Mouse (Mus musculus): ENCODE data around the gene Ankrd63. TPM values are rescaled to one million over a fixed set of nuclear protein-coding genes. Genes with fewer than 3 reads are reported as not detected.

The Ankrd63 gene
- polyA plus RNA-seq, 1 experiment from 2014 or later: 0.19 TPM

DNA sequence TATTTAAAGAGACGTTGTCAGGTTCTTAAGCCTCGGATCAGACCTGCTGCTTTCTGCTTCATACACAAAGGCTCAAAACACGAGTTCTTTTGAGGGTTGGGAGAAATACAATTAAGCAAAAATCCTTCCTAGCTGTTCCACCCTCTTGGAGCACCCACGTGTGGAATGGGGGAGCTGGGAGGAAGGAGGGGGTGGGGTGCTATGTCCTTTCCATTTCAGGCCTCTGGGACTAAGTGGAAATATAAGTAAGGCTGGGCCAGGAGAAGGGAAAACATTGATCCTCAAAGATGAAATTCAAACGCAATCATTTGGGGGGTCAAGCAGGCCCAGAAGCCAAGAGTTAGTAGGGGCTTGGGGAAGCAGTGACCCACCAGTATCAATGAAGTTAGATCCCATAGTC is 2.6 kb downstream of the Ankrd63 start:
- H3K4me2 ChIP-seq (ENCODE audit: low read length): no peak overlapping the region
- 16% methylated on average over 5 of the region's 5 CpGs for WGBS
- H3K4me3 ChIP-seq (ENCODE audit: low read depth, low read length): no peak overlapping the region

DNA sequence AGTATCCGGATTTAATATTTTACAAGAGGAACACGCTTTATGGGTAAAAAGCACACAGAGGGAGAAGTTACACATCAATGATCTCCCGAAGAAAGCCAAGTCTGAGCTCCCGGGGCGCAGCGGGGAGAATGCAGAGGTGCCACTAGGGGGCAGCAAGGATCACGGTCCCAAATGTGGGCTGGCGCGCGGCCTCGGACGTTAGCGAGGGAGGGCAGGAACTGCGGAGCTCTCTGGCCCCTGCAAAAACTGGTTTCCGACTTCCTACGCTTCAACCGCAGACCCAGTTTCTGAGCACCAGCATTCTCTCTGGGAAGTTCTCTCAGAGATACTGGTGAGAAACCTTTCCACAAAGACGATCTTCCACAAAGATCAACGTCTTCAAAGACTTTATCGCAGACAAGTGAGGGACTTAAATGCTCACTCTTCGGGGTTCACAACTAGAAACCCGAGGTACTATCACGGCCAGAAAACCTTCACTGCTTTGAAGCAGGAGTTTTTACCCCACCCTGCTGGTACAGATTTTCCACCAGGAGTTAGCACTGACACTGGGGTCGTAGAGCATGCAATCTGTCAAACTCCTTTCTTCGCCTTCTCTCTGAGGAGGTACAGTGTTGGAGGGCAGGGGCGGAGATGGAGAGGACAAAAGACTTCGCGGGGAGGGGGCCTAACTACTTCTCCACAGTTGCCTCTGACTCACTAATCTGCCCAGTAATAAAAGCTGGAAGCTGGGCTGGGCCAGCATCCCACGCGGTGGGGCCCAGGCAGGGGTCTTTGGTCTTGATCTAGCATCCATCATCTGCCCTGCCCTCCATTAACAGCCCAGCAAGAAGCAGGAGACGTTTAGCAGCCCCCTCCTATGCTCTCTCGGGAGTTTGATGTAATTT is 3.3 kb downstream of the Ankrd63 start:
- 3% methylated on average over 32 of the region's 32 CpGs for WGBS
- no peaks in the 10 kb centered on the region for H3K9me3 ChIP-seq (ENCODE audit: control insufficient read depth, low read length)
- H3K27me3 ChIP-seq (replicated peaks; ENCODE audit: control insufficient read depth, insufficient read depth, low read length): peaks cover 59% of the 10 kb centered on the region
- H3K36me3 ChIP-seq (ENCODE audit: control insufficient read depth, insufficient read depth, low read length): no peaks in the 10 kb centered on the region
- no peak overlapping the region for H3K27ac ChIP-seq (ENCODE audit: low read depth)
- DNase-seq (ENCODE audit: low spot score) (peak; percentile 95), ATAC-seq (replicated peaks; ENCODE audit: low FRiP score, low TSS enrichment, low read depth) (peak; percentile 37; the same call in 1 of the 2 replicates)
- H3K4me1 ChIP-seq (replicated peaks; ENCODE audit: control insufficient read depth, insufficient read depth, low read length): peaks cover 27% of the 10 kb centered on the region
- peak overlapping the region; percentile 27; the same call in 1 of the 2 replicates for H3K4me3 ChIP-seq (ENCODE audit: low read depth, low read length)
- peak overlapping the region; percentile 52 for H3K4me2 ChIP-seq (ENCODE audit: low read length)
- H3K9ac ChIP-seq (ENCODE audit: low read length): no peak overlapping the region

More for the DNA sequence above, 2.6 kb downstream of the Ankrd63 start:
- H3K27me3 ChIP-seq (replicated peaks; ENCODE audit: control insufficient read depth, insufficient read depth, low read length): peaks cover 62% of the 10 kb centered on the region
- H3K9ac ChIP-seq (ENCODE audit: low read length): no peak overlapping the region
- no peak overlapping the region for H3K27ac ChIP-seq (ENCODE audit: low read depth)
- H3K4me1 ChIP-seq (replicated peaks; ENCODE audit: control insufficient read depth, insufficient read depth, low read length): peaks cover 27% of the 10 kb centered on the region
- DNase-seq (ENCODE audit: low spot score) (no peak), ATAC-seq (replicated peaks; ENCODE audit: low FRiP score, low TSS enrichment, low read depth) (no peak)
- H3K36me3 ChIP-seq (ENCODE audit: control insufficient read depth, insufficient read depth, low read length): no peaks in the 10 kb centered on the region
- no peaks in the 10 kb centered on the region for H3K9me3 ChIP-seq (ENCODE audit: control insufficient read depth, low read length)

DNA sequence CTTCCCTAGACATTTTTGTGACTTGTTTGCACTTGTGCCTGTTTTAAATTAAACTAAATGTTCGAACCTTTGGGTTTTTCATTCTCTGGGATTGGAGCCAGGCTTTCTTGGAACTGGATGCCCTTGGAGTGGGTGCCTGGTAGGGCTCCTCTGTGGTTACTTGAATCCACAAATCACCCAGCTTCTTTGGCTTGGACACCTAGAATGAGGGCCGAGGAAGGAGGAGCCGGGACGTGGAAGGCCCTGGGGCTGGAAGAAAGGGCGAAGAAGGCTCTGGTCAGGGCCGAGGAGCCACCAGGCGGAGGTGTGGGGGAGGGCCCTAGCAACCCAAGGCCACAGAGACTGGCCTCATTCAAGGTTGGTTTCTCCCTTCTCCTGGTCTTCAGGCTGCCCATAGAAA is 5.8 kb downstream of the Ankrd63 start:
- Histone ChIP-seq H3K27ac (ENCODE audit: low read depth) (no peak overlapping the region), H3K4me3 (ENCODE audit: low read depth, low read length) (no peak overlapping the region), H3K27me3 (replicated peaks; ENCODE audit: control insufficient read depth, insufficient read depth, low read length) (peaks cover 34% of the 10 kb centered on the region), H3K9me3 (ENCODE audit: control insufficient read depth, low read length) (no peaks in the 10 kb centered on the region), H3K9ac (ENCODE audit: low read length) (no peak overlapping the region), H3K4me1 (replicated peaks; ENCODE audit: control insufficient read depth, insufficient read depth, low read length) (peaks cover 13% of the 10 kb centered on the region), H3K4me2 (ENCODE audit: low read length) (no peak overlapping the region), H3K36me3 (ENCODE audit: control insufficient read depth, insufficient read depth, low read length) (no peaks in the 10 kb centered on the region)
- DNase-seq (ENCODE audit: low spot score) (no peak), ATAC-seq (replicated peaks; ENCODE audit: low FRiP score, low TSS enrichment, low read depth) (no peak)
- WGBS: 34% methylated on average over 7 of the region's 7 CpGs

DNA sequence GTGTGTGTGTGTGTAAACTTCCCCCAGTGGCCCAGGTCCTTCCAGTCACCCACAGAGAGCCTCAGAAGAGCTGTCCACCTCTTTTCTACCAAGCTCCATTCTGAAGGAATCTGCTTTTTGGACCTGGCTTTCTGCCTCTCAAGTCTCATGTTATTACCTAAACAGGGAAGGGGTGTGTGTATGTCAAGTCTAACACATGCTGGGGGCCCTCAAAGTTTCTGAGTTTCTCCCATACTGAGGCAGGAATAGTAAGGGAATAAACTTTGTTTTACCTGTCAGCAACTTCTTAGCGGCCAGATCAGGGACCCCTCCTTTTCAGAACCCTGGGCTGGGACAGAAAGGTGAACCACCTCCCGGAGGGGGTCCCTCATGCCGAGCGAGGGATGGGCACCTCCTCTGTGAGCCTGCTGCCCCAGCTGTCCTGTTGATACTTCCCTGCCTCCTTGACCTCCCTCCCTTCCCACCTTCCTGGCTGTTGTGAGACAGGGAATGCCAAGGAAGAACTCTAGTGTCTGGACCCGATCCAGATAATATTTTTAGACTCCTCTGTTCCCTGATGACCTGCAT is 6.4 kb downstream of the Ankrd63 start:
- Histone ChIP-seq H3K36me3 (ENCODE audit: control insufficient read depth, insufficient read depth, low read length) (no peaks in the 10 kb centered on the region), H3K9ac (ENCODE audit: low read length) (no peak overlapping the region), H3K27ac (ENCODE audit: low read depth) (no peak overlapping the region), H3K27me3 (replicated peaks; ENCODE audit: control insufficient read depth, insufficient read depth, low read length) (peaks cover 29% of the 10 kb centered on the region), H3K4me1 (replicated peaks; ENCODE audit: control insufficient read depth, insufficient read depth, low read length) (peaks cover 13% of the 10 kb centered on the region), H3K4me2 (ENCODE audit: low read length) (no peak overlapping the region), H3K9me3 (ENCODE audit: control insufficient read depth, low read length) (no peaks in the 10 kb centered on the region), H3K4me3 (ENCODE audit: low read depth, low read length) (no peak overlapping the region)
- DNase-seq (ENCODE audit: low spot score) (no peak), ATAC-seq (replicated peaks; ENCODE audit: low FRiP score, low TSS enrichment, low read depth) (no peak)
- WGBS: 42% methylated on average over 5 of the region's 5 CpGs

DNA sequence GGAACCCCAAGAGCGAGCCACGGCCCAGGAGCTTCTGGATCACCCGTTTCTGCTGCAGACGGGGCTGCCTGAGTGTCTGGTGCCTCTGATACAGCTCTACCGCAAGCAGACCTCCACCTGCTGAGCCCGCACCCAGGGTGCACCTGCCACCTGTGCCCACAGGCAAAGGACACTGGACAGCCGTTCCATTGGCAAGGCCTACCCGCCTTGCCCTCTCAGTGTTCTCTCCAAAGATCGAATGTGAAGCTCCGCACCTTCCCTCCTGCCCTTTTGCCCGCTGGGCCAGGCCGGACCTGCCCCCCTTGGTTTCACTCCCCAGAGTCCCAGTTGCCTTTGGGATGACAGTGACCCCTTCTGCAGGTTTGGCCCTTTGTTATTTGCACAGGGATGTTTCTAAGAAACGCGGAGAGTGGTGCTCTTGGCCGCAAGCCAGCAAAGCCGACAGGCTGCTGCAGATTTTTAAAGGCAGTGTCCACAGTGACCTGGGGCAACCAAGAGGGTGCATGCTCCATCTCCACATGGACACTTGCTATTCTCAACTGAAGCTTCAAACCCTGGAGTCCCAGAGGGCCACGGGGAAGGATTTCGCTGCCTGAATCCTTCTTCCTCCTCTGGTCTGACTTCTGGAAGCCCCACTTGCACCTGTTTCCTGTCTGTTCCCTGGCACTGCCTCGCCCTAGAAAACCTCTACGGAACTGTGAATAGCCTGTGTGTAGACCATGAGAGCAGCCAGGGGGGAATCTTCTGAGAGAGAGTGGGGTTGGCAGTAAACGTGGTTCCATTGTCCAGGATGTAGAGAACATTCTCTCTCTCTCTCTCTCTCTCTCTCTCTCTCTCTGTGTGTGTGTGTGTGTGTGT is 7.1 kb downstream of the Ankrd63 start:
- H3K4me3 ChIP-seq (ENCODE audit: low read depth, low read length): no peak overlapping the region
- no peak for ATAC-seq (replicated peaks; ENCODE audit: low FRiP score, low TSS enrichment, low read depth)
- DNase-seq (ENCODE audit: low spot score): no peak
- no peaks in the 10 kb centered on the region for H3K36me3 ChIP-seq (ENCODE audit: control insufficient read depth, insufficient read depth, low read length)
- no peaks in the 10 kb centered on the region for H3K9me3 ChIP-seq (ENCODE audit: control insufficient read depth, low read length)
- peaks cover 21% of the 10 kb centered on the region for H3K27me3 ChIP-seq (replicated peaks; ENCODE audit: control insufficient read depth, insufficient read depth, low read length)
- H3K4me1 ChIP-seq (replicated peaks; ENCODE audit: control insufficient read depth, insufficient read depth, low read length): peaks cover 13% of the 10 kb centered on the region
- 43% methylated on average over 21 of the region's 21 CpGs for WGBS
- no peak overlapping the region for H3K9ac ChIP-seq (ENCODE audit: low read length)
- no peak overlapping the region for H3K27ac ChIP-seq (ENCODE audit: low read depth)
- H3K4me2 ChIP-seq (ENCODE audit: low read length): no peak overlapping the region

DNA sequence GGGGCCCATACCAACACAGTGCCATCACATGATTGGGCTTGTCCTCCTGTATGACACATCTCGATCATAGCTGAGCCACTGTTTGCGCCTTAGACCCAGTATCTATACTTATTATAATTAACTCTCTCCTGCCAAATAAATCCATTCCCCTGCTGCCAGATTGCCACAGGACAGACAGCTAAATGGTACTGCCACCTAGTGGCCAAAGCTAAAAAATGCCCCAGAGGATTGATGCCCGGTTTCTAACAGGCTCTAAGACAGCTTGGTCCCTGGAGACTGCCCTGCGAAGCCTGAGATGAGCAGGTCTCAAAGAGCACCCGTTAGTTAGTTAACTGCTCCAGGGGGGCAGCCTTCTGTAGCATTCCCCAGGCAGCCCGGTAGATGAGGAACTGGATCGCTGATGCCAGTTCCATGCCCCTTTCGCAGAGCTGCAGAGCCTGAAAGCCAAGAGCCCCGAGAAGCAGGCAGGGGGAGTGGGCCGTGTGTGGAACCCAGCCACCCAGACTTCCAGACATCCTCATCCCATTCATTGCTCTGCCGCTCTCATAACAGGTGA is 8.0 kb downstream of the Ankrd63 start:
- no peaks in the 10 kb centered on the region for H3K36me3 ChIP-seq (ENCODE audit: control insufficient read depth, insufficient read depth, low read length)
- ATAC-seq (replicated peaks; ENCODE audit: low FRiP score, low TSS enrichment, low read depth) (no peak), DNase-seq (ENCODE audit: low spot score) (no peak)
- H3K4me3 ChIP-seq (ENCODE audit: low read depth, low read length): no peak overlapping the region
- no peak overlapping the region for H3K9ac ChIP-seq (ENCODE audit: low read length)
- WGBS: 30% methylated on average over 11 of the region's 11 CpGs
- H3K4me2 ChIP-seq (ENCODE audit: low read length): no peak overlapping the region
- H3K4me1 ChIP-seq (replicated peaks; ENCODE audit: control insufficient read depth, insufficient read depth, low read length): peaks cover 11% of the 10 kb centered on the region
- H3K27ac ChIP-seq (ENCODE audit: low read depth): no peak overlapping the region
- no peaks in the 10 kb centered on the region for H3K9me3 ChIP-seq (ENCODE audit: control insufficient read depth, low read length)
- peaks cover 12% of the 10 kb centered on the region for H3K27me3 ChIP-seq (replicated peaks; ENCODE audit: control insufficient read depth, insufficient read depth, low read length)

DNA sequence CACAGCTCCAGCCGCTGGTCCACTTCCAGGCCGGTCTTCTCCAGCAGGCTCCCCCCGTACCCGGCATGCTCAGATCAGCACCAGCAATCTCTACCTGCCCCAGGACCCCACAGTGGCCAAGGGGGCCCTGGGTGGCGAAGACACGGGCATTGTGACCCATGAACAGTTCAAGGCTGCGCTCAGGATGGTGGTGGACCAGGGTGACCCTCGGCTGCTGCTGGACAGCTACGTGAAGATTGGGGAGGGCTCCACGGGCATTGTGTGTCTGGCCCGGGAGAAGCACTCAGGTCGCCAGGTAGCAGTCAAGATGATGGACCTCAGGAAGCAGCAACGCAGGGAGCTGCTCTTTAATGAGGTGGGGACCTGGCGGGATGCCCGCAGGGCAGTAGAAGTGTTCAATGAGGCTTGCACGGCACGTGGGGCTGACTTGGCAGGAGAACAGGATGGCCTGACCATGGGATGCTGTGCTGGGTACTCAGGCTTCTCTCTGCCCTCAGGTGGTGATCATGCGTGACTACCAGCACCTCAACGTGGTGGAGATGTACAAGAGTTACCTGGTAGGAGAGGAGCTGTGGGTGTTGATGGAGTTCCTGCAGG is 10.3 kb downstream of the Ankrd63 start:
- H3K9me3 ChIP-seq (ENCODE audit: control insufficient read depth, low read length): no peaks in the 10 kb centered on the region
- H3K36me3 ChIP-seq (ENCODE audit: control insufficient read depth, insufficient read depth, low read length): no peaks in the 10 kb centered on the region
- no peak overlapping the region for H3K4me3 ChIP-seq (ENCODE audit: low read depth, low read length)
- peaks cover 7% of the 10 kb centered on the region; the same call in 1 of the 2 replicates for H3K4me1 ChIP-seq (replicated peaks; ENCODE audit: control insufficient read depth, insufficient read depth, low read length)
- H3K27me3 ChIP-seq (replicated peaks; ENCODE audit: control insufficient read depth, insufficient read depth, low read length): peaks cover 7% of the 10 kb centered on the region
- no peak for ATAC-seq (replicated peaks; ENCODE audit: low FRiP score, low TSS enrichment, low read depth)
- H3K9ac ChIP-seq (ENCODE audit: low read length): no peak overlapping the region
- H3K27ac ChIP-seq (ENCODE audit: low read depth): no peak overlapping the region
- DNase-seq (ENCODE audit: low spot score): no peak
- H3K4me2 ChIP-seq (ENCODE audit: low read length): no peak overlapping the region
- 81% methylated on average over 19 of the region's 19 CpGs for WGBS

DNA sequence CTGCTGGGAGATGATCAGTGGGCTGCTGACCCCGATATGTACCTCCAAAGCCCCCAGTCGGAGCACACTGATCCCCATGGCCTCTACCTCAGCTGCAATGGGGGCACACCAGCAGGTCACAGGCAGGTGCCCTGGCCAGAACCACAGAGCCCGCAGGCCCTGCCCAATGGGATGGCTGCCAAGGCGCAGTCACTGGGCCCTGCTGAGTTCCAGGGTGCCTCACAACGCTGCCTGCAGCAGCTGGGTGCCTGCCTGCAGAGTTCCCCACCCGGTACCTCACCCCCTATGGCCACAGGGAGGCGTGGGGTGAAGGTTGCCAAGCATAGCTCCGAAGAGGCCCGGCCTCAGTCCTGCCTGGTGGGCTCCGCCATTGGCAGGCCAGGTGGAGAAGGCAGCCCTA is 13.9 kb downstream of the Ankrd63 start:
- no peak overlapping the region for H3K4me2 ChIP-seq (ENCODE audit: low read length)
- H3K36me3 ChIP-seq (ENCODE audit: control insufficient read depth, insufficient read depth, low read length): no peaks in the 10 kb centered on the region
- H3K9ac ChIP-seq (ENCODE audit: low read length): no peak overlapping the region
- no peaks in the 10 kb centered on the region for H3K9me3 ChIP-seq (ENCODE audit: control insufficient read depth, low read length)
- DNase-seq (ENCODE audit: low spot score) (no peak), ATAC-seq (replicated peaks; ENCODE audit: low FRiP score, low TSS enrichment, low read depth) (no peak)
- no peaks in the 10 kb centered on the region for H3K27me3 ChIP-seq (replicated peaks; ENCODE audit: control insufficient read depth, insufficient read depth, low read length)
- no peaks in the 10 kb centered on the region for H3K4me1 ChIP-seq (replicated peaks; ENCODE audit: control insufficient read depth, insufficient read depth, low read length)
- WGBS: 77% methylated on average over 10 of the region's 10 CpGs
- H3K4me3 ChIP-seq (ENCODE audit: low read depth, low read length): no peak overlapping the region
- no peak overlapping the region for H3K27ac ChIP-seq (ENCODE audit: low read depth)

All from intestine, embryonic 14.5 days (tissue).